8 mouse cellular contexts compared by ENCODE assay signal in the genomic region with DNA sequence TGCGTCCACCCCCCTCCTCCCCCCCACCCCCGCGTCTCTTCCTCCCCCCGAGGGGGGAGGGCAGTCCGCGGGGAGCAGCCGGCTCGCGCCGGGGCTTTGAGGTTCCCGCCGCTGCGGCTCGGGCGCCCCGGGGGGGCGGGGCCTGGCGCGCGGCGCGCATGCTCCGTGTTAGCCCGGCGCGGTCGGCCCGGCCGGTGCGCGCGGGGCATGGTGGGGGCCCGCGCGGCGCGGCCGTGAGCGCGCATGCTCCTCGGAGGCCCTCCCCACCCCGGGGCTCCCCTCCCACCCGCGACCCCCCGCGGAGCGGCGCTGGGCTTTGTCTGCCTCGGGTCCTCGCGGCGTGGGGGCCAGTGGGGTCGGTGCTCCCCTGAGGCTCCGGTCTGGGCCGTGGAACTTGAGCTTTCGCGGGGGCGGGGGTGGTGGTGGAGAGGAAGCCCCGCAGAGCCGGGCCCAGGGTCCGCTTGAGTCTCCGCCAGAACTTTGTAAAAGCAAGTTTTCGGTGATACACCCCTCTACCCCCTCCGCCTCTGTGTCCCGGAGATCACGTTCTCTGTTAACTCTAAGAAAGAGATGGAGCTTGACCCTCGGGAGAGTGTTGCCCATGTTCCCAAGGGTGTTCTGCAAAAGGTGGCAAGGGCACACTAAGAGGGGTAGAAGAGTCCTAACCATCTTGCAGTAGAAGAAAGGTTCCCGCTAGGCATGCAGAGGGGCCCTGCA. TPM values are rescaled to one million over a fixed set of nuclear protein-coding genes. Genes with fewer than 3 reads are reported as not detected.
DNase-seq lines count a peak whose midpoint lies in the region; ATAC-seq and TF ChIP-seq lines count a peak whose summit lies in the region.

No protein-coding gene starts in this region.

- no peaks in the 10 kb centered on the region for H3K9me3 ChIP-seq in hindbrain, postnatal 0 days (ENCODE audit: low read length)

- peak overlapping the region; percentile 90 for H3K4me3 ChIP-seq in hindbrain, postnatal 0 days (ENCODE audit: low read length)

- H3K4me2 ChIP-seq in hindbrain, postnatal 0 days (ENCODE audit: low read depth, low read length), result peak overlapping the region; percentile 87

- peak overlapping the region; percentile 89 for H3K27ac ChIP-seq in hindbrain, postnatal 0 days

- intact Hi-C loops in left cerebral cortex, postnatal 36 days (cut with DNase I), result no loop called here

- peak; percentile 70 for ATAC-seq in hindbrain, postnatal 0 days
- no peak for ATAC-seq in inflammation-experienced regulatory T-cells, adult 6 months

- H3K4me1 ChIP-seq in hindbrain, postnatal 0 days (ENCODE audit: insufficient read depth, low read length), result 0 out of 2 replicates have a peak, but pooled peaks cover 4% of the 10 kb centered on the region

- peak; percentile 92 to 95 for DNase-seq in adrenal gland, adult (ENCODE audit: inconsistent age in 2 of 2, low spot score in 1 of 2)
- peak; percentile 52 to 76 for DNase-seq in cerebellum, postnatal 4 days (ENCODE audit: low spot score in 2 of 2)
- peak; percentile 70 to 80 for DNase-seq in gastrocnemius, adult 8-10 months (ENCODE audit: low spot score in 2 of 2)
- peak; percentile 91 for DNase-seq in hindbrain, postnatal 0 days (ENCODE audit: low spot score)
- DNase-seq in left cerebral cortex, postnatal 36 days (ENCODE audit: low spot score in 2 of 2), result peak; percentile 77 to 85
- peak; percentile 89 for DNase-seq in mesoderm, embryonic 11.5 days (ENCODE audit: low read depth, low spot score)
- peak; percentile 82 for DNase-seq in right cerebral cortex, postnatal 4 days

- TF ChIP-seq CTCF in hindbrain, postnatal 0 days (IDR thresholded peaks at IDR 0.05; ENCODE audit: low read depth), result no peak

- H3K36me3 ChIP-seq in hindbrain, postnatal 0 days (ENCODE audit: insufficient read depth, low read length), result no peaks in the 10 kb centered on the region

- 0 out of 2 replicates have a peak, but pooled peaks cover 10% of the 10 kb centered on the region for H3K27me3 ChIP-seq in hindbrain, postnatal 0 days (ENCODE audit: insufficient read depth, low read length)

- peak overlapping the region; percentile 91 for H3K9ac ChIP-seq in hindbrain, postnatal 0 days (replicated peaks; ENCODE audit: low read length)

- WGBS in hindbrain, postnatal 0 days, result under 1% methylated on average over 48 of the region's 68 CpGs

RNA-seq across cellular contexts. Expression of a gene that starts 2.4 kb away (rescaled TPM):
- 1 to 10 TPM; 6.0 to 7.8 (median 6.4) TPM for total RNA-seq in gastrocnemius, adult 8-10 months (2022)
- total RNA-seq in hindbrain, postnatal 0 days (2014; rRNA removed), result 58.3 and 60.3 TPM in 2 replicates
- polyA plus RNA-seq in hindbrain, postnatal 0 days (2015; fragmentation: Nextera tagmentation; extraction: Ambion mirVana), result 15.8 and 16.2 TPM in 2 replicates
- total RNA-seq in left cerebral cortex, postnatal 36 days (2021), result 10 to 100 TPM; 74.7 to 84.4 TPM
- 10 to 100 TPM; 13.8 to 21.6 (median 21.0) TPM for polyA plus RNA-seq in inflammation-experienced regulatory T-cells, adult 6 months (2017; shearing (Covaris generic))

RNA-seq across cellular contexts. Expression of a gene that starts 37.0 kb away (rescaled TPM):
- total RNA-seq in gastrocnemius, adult 8-10 months (2022), result 10 to 100 TPM; 50.0 to 66.3 (median 54.8) TPM
- 79.2 and 79.4 TPM in 2 replicates for total RNA-seq in hindbrain, postnatal 0 days (2014; rRNA removed)
- polyA plus RNA-seq in hindbrain, postnatal 0 days (2015; fragmentation: Nextera tagmentation; extraction: Ambion mirVana), result 22.5 and 22.6 TPM in 2 replicates
- 10 to 100 TPM; 61.0 to 63.4 TPM for total RNA-seq in left cerebral cortex, postnatal 36 days (2021)
- polyA plus RNA-seq in inflammation-experienced regulatory T-cells, adult 6 months (2017; shearing (Covaris generic)), result under 1 TPM in 1 of 3 experiments, not detected in 2; 0.12 TPM

RNA-seq across cellular contexts. Expression of a gene that starts 39.7 kb away (rescaled TPM):
- not detected for total RNA-seq in gastrocnemius, adult 8-10 months (2022)
- 0.18 and 0.58 TPM in 2 replicates for total RNA-seq in hindbrain, postnatal 0 days (2014; rRNA removed)
- polyA plus RNA-seq in hindbrain, postnatal 0 days (2015; fragmentation: Nextera tagmentation; extraction: Ambion mirVana), result 0.11 and 0.16 TPM in 2 replicates
- total RNA-seq in left cerebral cortex, postnatal 36 days (2021), result 1 to 10 TPM in 1 of 2 experiments, under 1 TPM in 1; 0.34 to 1.2 TPM
- not detected for polyA plus RNA-seq in inflammation-experienced regulatory T-cells, adult 6 months (2017; shearing (Covaris generic))
